Mouse (Mus musculus) heart, embryonic 15.5 days (tissue): ENCODE measurements at regions not wholly inside any gene's neighbourhood (a gene's known extent, or its start where the extent isn't known, plus 50 kb on each side); places are given as distances from the start of the nearest gene placed in this dataset.

Experiments used
- ATAC-seq: fragments of 200-750 bp; cut with Nextera tagmentation; replicated peaks from 2 replicates; pipeline ENCODE4 v1.8.0; 2017; ENCODE audit warnings: low read depth, moderate TSS enrichment; ENCODE audit not compliant: insufficient number of reproducible peaks, insufficient read depth, low FRiP score
- H3K27ac ChIP-seq: fragments of 300-500 bp; sonication (generic); 2 replicates; pipeline ENCODE4 v1.5.1; 2015; ENCODE audit warnings: mild to moderate bottlenecking, inconsistent platforms
- H3K27me3 ChIP-seq: fragments of 300-500 bp; sonication (generic); 2 replicates; pipeline ENCODE4 v1.6.1; 2015; ENCODE audit warnings: inconsistent platforms
- H3K36me3 ChIP-seq: fragments of 300-500 bp; sonication (generic); 2 replicates; pipeline ENCODE4 v1.6.1; 2015; ENCODE audit warnings: mild to moderate bottlenecking, inconsistent platforms
- H3K4me1 ChIP-seq: fragments of 300-500 bp; sonication (generic); replicated peaks from 2 replicates; pipeline ENCODE4 v1.6.1; 2015; ENCODE audit warnings: inconsistent platforms
- H3K4me2 ChIP-seq: fragments of 300-500 bp; sonication (generic); 2 replicates; pipeline ENCODE4 v1.6.1; 2015; ENCODE audit warnings: inconsistent platforms, mild to moderate bottlenecking, moderate library complexity
- H3K4me3 ChIP-seq: fragments of 300-500 bp; sonication (generic); 2 replicates; pipeline ENCODE4 v1.5.1; 2015; ENCODE audit warnings: mild to moderate bottlenecking, inconsistent platforms
- H3K9ac ChIP-seq: fragments of 300-500 bp; sonication (generic); 2 replicates; pipeline ENCODE4 v1.6.1; 2015; ENCODE audit warnings: mild to moderate bottlenecking, inconsistent platforms
- H3K9me3 ChIP-seq: fragments of 300-500 bp; sonication (generic); replicated peaks from 2 replicates; pipeline ENCODE4 v1.6.1; 2016; ENCODE audit warnings: inconsistent platforms
- WGBS: fragments of 180-500 bp; shearing (Covaris S2); methylation state at CpG from one replicate; pipeline ENCODE4 v1.1.7; 2015; ENCODE audit warnings: mixed read lengths; 5-methylcytosine and 5-hydroxymethylcytosine counted together

GRCm38 (mm10) chr6:104055996-104056395, 436.6 kb upstream of the Cntn6 start:
- H3K27me3 ChIP-seq: no peaks in the 10 kb centered on the region
- H3K9me3 ChIP-seq: no peaks in the 10 kb centered on the region
- no peaks in the 10 kb centered on the region for H3K4me1 ChIP-seq
- no peak overlapping the region for H3K4me3 ChIP-seq
- no peaks in the 10 kb centered on the region for H3K36me3 ChIP-seq
- no peak overlapping the region for H3K9ac ChIP-seq
- WGBS: 86% methylated on average over 1 of the region's 1 CpGs
- H3K4me2 ChIP-seq: no peak overlapping the region
- H3K27ac ChIP-seq: no peak overlapping the region
- ATAC-seq: no peak

GRCm38 (mm10) chr6:104061692-104062263, 430.8 kb upstream of the Cntn6 start:
- no peaks in the 10 kb centered on the region for H3K9me3 ChIP-seq
- no peak overlapping the region for H3K4me2 ChIP-seq
- H3K9ac ChIP-seq: no peak overlapping the region
- H3K27me3 ChIP-seq: no peaks in the 10 kb centered on the region
- no peak overlapping the region for H3K4me3 ChIP-seq
- H3K36me3 ChIP-seq: no peaks in the 10 kb centered on the region
- H3K4me1 ChIP-seq: no peaks in the 10 kb centered on the region
- no peak for ATAC-seq
- no peak overlapping the region for H3K27ac ChIP-seq

- Histone ChIP-seq H3K27ac (no peak overlapping the region), H3K36me3 (no peaks in the 10 kb centered on the region), H3K4me2 (no peak overlapping the region), H3K9ac (no peak overlapping the region), H3K27me3 (no peaks in the 10 kb centered on the region), H3K4me3 (no peak overlapping the region), H3K9me3 (peaks cover 2% of the 10 kb centered on the region; the same call in 1 of the 2 replicates), H3K4me1 (no peaks in the 10 kb centered on the region)
- ATAC-seq: no peak
- 74% methylated on average over 3 of the region's 3 CpGs for WGBS
Observed at GRCm38 (mm10) chr6:104080581-104080980, 412.0 kb upstream of the Cntn6 start.

GRCm38 (mm10) chr6:104082242-104082641, 410.3 kb upstream of the Cntn6 start:
- Histone ChIP-seq H3K36me3 (no peaks in the 10 kb centered on the region), H3K4me1 (no peaks in the 10 kb centered on the region), H3K27me3 (no peaks in the 10 kb centered on the region), H3K27ac (no peak overlapping the region), H3K4me2 (no peak overlapping the region), H3K4me3 (no peak overlapping the region), H3K9me3 (peaks cover 2% of the 10 kb centered on the region; the same call in 1 of the 2 replicates), H3K9ac (no peak overlapping the region)
- ATAC-seq: no peak
- WGBS: 85% methylated on average over 2 of the region's 2 CpGs

- Histone ChIP-seq H3K4me2 (no peak overlapping the region), H3K4me3 (no peak overlapping the region), H3K27ac (no peak overlapping the region), H3K9ac (no peak overlapping the region), H3K27me3 (no peaks in the 10 kb centered on the region), H3K4me1 (no peaks in the 10 kb centered on the region), H3K36me3 (no peaks in the 10 kb centered on the region), H3K9me3 (no peaks in the 10 kb centered on the region)
- ATAC-seq: no peak
- WGBS: 68% methylated on average over 5 of the region's 5 CpGs
Observed at GRCm38 (mm10) chr6:104108386-104108785, 384.2 kb upstream of the Cntn6 start.
